Mouse (Mus musculus): ENCODE measurements around the gene Zkscan5.
A peak's percentile ranks its signal among the peaks of the same experiment; 100 is the strongest.
"Not testable (repeated sequence)": the region's sequence is repeated elsewhere in the genome, so short reads cannot be mapped to it uniquely, and the experiment has no call there.

Zkscan5 gene

DNA sequence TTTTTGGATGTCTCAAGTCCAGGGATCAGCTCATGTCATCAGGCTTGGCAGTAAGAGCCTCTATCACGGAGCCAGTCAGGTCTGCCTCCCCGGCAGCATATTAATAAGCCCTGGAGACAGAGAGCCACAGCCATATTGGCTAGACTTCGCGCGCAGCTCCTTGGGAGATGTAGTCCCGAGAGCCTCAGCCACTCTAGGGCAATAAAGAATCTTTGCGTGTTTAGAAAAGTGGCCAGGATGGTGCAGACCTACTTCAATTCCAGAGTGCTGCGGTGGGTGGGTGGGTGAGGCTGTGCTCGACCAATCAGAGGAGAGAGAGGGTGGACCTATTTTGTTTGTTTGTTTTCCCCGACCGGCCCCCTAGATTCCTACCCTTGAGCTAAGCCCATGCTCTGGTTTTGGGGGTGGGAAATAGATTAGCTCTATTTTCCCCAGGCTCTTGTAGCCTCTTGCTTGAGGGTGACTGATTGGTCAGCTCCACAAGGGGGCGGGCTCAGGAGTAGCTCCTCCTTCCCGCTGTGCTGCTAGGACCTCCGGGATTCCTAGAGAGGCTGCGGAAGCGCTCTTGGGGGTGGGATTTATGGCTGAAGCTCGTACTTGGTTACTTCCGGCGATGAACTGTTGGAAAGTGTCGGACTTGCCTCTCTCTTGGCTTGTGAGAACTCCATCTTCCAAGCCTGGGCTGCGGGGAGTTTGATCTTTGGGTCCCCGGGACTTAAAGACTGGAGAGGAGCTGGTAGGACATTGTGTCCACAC, at the start of gene Zkscan5:
TSS of gene Zkscan5 (plus strand) at position 627 of the 756 bp plus-strand sequence.
- DNase-seq (ENCODE audit: extremely low read depth, low read depth, low spot score) = peak; percentile 90

DNA sequence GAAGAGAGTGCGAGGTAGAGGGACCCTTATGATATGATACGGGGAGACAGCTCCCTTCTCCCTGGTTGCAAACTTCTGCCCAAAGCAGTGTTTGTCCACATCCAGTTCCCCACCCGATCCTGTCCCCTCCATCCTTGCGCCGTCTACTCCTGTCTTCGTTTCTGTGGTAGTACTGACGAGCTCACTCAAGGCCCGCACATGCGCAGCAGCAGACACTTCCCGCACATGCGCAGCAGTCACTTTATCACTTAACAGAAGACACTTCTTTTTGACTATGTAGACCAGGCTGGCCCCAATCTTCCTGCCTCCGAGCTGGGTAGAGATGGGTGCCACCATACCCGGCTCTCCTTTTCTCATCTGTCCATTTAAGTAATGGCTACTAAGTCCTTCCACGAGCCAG, 43.0 kb upstream of the Zkscan5 start:
- no peak for DNase-seq (ENCODE audit: extremely low read depth, low read depth, low spot score)

DNA sequence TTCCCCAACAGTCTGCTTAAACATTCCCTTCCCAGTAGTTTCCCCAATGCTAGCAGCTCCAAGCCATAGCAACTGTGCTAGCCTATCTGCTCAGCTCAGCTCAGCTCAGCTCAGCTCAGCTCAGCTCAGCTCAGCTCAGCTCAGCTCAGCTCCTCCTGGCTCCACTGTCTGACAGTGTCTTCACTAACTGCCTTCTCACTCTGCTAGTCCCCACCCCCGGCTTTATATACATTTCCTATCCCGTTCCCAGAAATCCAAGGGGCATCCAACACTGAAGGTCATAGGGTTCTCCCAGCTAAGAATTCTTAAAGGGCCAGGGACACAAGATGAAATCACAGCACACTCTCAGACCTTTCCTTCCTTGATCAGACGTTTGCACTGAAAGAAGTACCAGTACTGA, 39.7 kb upstream of the Zkscan5 start:
- no peak for DNase-seq (ENCODE audit: extremely low read depth, low read depth, low spot score)

DNA sequence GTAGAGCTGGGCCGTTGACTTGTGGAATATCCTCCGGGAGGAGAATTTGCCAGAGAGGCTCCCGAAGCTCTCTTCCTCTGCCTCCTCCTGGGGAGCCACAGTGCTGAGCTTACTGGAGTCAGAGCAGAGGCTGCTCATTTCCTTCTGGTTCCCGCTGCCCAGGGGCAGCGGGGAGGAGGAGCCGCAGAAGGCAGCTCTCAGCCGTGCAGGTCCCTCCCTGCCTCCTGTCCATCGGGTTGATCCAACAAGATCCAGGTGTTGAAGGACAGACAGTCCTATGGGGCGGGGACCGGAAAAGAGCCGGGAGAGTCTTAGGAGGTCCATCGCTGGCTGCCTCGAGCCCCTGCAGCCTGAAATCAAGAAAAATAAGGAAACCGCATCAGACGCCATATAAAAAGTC, 39.2 kb upstream of the Zkscan5 start:
- DNase-seq (ENCODE audit: extremely low read depth, low read depth, low spot score) = no peak

DNA sequence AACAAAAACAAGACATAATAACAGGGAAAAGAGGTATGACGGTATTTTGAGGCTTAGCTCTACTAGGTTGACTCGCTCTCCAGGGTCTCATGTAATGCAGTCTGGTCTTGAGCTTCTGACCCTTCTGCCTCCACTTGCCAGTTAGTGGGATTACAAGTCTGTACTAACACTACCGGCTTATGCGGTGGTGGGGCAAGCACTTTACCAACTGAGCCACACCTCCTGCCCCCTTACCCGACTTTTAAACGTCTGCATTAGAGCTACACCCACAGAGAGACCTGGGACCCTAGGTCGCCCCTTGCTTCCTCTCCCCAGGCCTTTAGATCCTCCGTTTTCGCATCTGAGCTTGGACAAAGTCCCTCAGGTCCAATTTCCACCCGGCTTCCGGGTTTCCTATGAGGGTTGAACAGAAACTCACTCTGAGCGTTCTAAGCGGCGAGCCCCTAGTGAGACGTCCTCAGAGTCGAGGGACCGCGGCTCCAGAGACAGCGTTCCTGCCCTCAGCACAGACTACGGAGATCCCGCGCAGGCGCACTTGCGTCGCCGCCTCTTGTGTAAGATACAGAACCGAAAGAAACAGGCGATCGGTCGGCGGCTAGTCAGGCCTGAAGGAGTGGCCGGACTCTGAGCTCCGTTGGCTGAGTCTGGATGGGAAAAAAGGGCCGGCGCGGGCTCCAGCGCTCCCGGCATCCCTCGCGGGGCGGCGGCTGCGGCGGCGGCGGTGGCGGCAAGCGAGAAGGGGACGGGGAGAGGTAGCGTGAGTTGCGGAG, 37.6 kb upstream of the Zkscan5 start, which contains the start of the genes Ptcd1 and Cpsf4:
TSS of gene Ptcd1 (minus strand) at position 573 of the 770 bp plus-strand sequence.
TSS of gene Cpsf4 (plus strand) at position 678 of the 770 bp plus-strand sequence.
- peak; percentile 80 for DNase-seq (ENCODE audit: extremely low read depth, low read depth, low spot score)

DNA sequence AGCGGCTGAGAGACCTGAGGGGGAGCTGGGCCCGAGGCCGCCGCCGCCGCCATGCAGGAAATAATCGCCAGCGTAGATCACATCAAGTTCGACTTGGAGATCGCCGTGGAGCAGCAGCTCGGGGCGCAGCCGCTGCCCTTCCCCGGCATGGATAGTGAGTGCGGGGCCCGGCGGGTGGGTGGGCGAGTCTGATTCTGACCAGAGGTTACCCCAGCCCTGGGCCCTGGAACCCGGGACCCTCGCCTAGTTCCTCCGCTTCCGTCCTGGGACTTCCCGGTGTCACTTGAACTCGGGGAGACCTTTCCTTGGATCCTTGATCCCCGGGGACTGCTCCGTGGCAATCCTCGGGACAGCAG, 37.1 kb upstream of the Zkscan5 start:
- no peak for DNase-seq (ENCODE audit: extremely low read depth, low read depth, low spot score)

DNA sequence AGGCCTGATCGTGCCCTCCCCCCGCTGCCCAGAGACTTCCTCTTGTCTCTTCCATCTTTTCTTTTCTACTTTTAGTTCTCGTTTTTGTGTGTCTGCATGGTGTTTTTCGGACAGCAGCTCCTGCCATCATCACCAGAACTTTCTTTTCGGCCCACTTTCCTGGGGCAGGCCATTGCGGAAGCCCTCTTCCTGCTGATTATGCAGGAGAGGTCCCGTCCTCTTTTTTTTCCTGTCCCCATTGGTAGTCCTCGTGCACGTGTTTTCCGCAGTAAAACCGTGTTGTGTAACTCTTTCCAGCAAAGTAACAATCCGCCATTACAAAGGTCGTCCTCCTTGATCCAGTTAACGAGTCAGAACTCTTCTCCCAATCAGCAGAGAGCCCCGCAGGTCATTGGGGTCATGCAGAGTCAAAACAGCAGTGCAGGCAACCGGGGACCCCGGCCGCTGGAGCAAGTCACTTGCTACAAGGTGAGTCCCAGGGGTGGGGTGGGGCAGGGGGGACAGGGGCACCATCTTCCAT, 25.8 kb upstream of the Zkscan5 start:
- no peak for DNase-seq (ENCODE audit: extremely low read depth, low read depth, low spot score)

DNA sequence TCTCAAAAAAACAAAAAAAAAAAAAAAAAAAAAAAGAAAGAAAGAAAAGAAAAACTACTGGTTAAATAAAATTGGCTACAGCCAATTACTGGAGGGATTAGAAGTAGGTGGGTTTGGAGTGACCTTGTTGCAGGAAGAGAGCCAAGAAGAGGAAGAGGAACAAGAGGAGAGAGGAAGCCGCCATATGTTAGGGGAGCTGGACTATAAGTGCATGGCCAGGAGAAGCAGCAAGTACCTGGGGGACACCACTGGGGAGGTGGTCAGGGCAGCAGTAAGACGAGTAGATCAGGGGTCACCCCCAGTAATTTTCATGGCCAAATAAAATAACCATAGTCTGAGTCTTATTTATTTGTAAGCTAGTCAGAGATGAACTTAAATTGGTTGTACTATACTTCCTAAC, 19.1 kb upstream of the Zkscan5 start:
- DNase-seq (ENCODE audit: extremely low read depth, low read depth, low spot score) = no peak

DNA sequence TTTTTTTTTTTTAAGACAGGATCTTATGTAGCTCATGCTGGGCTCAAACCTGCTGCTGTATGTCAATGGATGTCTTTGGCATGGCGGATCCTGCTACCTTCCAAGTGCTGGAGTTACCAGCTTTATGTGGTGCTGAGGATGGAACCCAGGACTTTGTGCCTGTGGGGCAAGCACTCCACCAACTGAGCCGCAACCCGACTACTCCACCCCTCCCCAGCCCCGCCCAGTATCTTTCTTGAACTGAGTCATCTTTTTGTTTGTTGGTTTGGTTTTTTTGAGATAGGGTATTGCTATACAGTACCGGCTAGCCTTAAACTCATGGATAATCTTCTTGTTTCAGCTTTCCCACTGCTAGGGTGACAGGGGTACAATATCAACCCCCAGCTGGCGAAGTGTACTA, 14.9 kb upstream of the Zkscan5 start:
- no peak for DNase-seq (ENCODE audit: extremely low read depth, low read depth, low spot score)

DNA sequence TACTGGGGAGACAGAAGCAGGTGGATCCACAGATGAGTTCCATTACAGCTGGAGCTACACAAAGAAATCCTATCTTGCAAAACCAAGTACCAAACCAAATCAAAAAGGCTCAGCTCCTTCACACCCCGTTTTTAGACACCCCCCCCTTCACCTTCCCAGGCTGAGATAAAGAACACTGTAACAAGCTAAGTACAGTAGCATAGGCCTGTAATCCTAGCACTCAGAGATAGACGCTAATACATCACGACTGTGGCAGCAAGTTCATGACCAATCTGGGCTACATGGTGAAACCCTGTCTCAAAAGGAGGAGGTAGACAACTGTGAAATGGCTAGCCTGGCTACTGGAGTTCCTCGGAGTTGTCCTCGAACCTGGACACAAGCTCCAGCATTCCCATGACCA, 14.0 kb upstream of the Zkscan5 start:
- DNase-seq (ENCODE audit: extremely low read depth, low read depth, low spot score) = no peak

DNA sequence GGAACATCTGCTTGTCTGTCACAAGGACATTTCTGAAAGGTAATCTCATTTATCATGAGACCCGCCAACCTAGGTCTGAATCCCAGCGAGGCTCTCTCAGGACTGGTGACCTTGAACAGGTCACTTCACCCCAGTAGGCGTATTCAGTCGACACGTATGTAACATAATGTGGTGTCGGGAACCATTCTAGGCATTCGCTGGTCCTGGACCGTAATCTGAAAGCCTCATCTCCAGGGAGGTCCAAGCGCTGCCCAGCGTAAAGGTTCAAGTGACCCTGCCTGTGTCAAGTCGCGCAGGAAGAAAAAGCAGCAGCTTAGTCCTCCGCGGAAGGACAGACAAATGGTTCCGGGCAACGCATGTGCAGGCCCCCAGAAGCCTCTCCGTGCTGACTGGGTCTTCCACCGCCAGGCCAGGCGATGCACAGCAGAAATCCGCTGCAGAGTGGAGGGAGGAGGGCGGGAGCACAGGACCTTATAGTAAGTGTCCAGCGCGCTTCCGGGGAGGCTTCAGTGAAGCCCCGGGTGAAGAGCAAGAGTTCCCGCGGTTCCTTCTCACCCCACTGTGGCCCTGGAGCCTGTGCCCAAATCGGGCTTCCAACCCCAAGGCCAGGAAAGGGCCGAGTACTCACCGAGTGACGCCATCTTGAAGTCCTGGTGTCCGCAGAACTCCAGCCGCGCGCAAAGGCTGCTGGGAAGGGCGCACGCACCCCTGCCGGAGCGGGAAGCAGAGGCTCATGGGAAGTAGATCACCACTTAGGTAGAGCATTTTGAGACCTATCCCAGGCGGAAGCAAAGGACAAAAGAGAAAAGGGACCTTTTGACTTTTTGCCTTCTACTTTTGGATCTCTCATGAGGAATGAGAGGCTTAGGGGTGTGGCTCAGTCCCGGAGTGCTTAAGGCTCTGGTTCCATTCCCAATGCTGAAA, 13.2 kb upstream of the Zkscan5 start:
- no peak for DNase-seq (ENCODE audit: extremely low read depth, low read depth, low spot score)

DNA sequence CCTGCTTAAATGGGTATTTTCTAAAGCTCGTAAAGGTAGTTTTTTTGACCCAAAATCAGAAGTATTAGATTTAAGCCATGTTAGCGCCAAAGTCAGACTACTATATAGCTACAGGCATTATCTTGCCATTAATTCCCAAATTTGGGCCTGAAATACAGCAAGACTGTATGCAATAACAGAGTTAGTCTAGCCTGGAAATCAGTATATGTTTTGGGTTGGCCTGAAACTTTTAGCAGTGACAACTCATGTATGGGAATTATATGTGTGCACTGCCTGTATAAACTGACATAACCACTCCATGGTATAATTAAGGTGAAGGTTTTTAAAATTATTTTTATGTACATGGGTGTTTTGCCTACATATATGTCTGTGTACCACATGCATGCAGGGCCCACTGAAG, 12.4 kb upstream of the Zkscan5 start, which contains the start of gene Atp5j2:
TSS of gene Atp5j2 (minus strand) at position 101 of the 400 bp plus-strand sequence.
- no peak for DNase-seq (ENCODE audit: extremely low read depth, low read depth, low spot score)

DNA sequence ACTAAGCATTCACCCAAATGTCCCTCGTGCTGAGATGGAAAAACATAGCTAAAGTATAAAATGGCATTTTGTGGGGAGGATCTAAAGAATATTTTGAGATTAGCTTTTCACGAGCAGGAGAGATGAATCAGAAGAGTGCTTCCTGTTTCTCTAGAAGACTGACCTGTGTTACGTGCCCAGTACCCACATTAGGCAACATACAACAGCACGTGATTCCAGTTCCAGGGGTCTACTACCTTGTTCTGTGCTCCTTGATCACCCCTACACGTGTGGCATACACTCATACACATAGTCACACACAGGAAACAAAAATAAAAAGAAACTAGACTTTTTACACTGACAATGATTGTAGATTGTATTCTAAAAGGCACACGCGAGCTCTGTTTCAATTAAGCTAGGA, 4.0 kb upstream of the Zkscan5 start:
- DNase-seq (ENCODE audit: extremely low read depth, low read depth, low spot score) = no peak

DNA sequence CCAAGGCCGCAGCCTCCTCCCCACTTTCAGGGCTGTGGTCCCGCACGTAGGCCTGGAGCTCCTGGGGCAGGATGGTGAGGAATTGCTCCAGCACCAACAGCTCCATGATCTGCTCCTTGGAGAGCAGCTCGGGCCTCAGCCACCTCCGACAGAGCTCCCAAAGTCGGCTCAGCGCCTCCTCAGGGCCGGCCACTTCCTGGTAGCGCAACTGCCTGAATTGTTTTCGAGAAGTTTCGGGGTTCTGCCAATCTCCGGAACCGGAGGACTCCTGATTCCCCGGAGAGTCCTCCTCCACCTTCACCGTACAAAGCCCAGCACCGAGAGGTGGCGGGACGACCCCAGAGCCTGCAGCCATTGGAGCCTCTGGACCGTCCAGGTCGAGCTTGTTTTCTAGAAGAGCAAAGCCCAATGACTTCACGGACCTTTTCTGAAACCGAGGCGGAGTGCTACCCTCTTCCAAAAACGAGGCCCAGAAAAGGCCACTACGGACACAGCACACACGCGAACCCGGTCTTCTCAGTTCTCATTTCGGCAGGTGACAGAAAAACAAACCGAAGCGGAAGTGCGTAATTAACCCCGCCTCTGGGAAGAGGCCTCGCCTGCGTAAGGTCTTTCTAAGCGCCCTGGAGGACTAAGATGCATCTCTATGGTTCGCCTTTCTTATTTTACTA, 2.9 kb upstream of the Zkscan5 start, which contains the start of gene Zkscan14:
TSS of gene Zkscan14 (minus strand) at position 548 of the 671 bp plus-strand sequence.
- DNase-seq (ENCODE audit: extremely low read depth, low read depth, low spot score) = peak; percentile 45

DNA sequence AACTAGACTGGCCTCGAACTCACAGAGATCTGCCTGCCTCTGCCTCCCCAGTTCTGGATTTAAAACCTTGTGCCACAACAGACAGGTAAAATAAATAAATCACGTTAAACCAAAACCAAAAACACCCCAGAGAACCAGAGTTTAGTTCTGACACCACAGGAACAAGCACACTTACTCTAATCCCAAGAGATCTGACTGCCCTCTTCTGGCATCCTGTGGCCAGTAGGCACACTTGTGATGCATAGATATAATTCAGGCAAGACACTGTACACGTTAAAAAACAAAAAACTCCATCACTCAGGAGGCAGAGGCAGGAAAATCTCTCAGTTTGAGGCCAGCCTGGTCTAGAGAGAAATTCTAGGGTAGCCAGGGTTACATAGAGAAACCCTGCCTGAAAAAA, 1.9 kb upstream of the Zkscan5 start:
- DNase-seq (ENCODE audit: extremely low read depth, low read depth, low spot score) = no peak

DNA sequence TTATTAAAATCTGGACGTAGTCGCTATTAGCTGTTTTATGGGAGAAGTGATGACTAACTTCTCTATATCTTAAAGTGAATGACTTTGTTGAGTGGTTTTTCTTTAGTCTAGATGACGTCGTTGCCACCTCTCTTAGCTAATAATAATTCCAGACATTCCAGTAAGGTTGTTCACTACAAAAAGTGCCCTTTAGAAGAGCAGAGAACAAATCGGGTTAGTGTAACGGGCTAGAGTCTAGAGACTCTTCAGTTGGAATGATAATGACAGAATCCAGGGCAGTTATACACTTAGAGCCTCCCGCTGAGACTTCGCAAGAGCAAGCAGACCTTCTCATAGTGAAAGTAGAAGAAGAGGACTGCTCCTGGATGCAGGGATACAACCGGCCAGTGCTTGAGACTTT, 679 bp downstream of the Zkscan5 start:
- DNase-seq (ENCODE audit: extremely low read depth, low read depth, low spot score) = no peak

DNA sequence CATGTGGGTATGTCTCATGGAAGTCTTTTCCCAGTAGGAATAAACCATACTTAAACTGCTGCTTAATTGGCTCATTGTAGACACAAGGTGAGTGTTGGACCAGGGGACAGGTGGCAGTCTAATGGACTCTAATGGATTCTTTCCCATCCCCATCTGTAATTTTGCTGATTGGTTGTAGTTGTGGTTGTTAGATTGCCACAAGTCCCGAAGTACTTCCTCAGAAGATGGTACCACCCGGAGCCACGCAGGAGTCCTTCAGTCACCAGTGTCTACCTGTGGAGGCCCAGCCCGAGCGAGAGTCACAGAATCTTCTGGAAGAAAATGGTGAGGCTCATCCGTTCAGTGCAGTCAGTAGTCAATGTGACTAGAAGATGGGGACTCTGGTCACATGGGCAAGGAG, 3.0 kb downstream of the Zkscan5 start:
- DNase-seq (ENCODE audit: extremely low read depth, low read depth, low spot score) = no peak

DNA sequence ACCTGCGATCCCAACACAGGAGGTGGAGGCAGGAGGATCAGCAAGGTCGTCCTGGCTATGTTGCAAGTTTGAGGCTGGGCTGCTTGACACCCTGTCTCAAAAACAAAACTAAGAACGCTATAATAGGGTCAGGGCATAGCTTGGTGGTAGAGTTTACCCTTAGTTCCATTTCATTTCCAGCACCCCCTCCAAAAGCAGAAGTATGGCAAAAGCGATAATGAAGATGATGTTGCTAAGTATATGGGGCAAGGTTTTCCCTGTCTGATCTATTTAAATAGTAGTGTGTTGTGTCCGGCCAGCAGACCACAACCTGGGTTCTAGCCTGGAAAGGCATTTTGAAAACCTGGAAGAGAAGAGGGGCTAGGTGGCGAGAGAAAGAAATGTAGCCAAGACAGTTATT, 3.6 kb downstream of the Zkscan5 start:
- no peak for DNase-seq (ENCODE audit: extremely low read depth, low read depth, low spot score)

DNA sequence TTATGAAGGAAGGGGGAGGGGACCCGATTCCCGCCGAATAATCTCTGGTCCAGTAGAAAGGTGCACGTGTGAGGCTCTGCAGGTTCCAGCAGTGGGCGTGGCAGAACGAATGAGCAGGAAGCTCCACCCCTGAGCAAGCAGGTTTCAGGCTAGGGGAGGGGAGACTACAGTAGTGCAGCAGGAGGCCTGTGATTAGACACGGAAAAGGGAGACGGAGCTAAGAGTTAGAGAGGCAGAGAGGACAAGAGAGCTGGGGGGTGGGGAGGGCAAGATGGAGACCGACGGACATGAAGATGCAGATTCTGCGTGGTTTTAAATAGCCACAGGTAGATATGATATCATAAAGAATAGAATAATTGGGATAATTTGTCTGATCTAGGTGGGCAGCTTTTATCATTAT, 4.0 kb downstream of the Zkscan5 start:
- not testable (repeated sequence) for DNase-seq (ENCODE audit: extremely low read depth, low read depth, low spot score)

DNA sequence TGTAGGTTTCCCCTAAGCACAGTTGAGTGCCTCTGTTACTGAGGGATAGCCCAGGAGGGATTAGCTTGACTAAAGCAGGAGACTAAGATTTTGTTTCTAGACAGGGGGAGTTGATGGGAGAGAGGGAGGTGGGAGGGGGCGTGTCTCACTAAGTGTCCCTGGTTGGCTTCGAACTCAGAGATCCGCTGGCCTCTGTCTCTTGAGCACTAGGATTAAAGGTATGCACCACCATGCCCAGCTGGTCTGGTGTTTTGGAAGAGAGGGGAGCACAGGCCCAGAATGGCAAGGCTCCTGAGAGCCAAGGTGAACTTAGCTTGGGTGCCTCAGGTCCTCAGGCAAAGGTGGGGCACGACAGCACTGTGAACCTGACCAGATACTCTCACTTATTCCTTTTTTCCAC, 7.0 kb downstream of the Zkscan5 start:
- no peak for DNase-seq (ENCODE audit: extremely low read depth, low read depth, low spot score)
